Mouse (Mus musculus): ENCODE measurements around the gene Fgfr2.

DNA sequence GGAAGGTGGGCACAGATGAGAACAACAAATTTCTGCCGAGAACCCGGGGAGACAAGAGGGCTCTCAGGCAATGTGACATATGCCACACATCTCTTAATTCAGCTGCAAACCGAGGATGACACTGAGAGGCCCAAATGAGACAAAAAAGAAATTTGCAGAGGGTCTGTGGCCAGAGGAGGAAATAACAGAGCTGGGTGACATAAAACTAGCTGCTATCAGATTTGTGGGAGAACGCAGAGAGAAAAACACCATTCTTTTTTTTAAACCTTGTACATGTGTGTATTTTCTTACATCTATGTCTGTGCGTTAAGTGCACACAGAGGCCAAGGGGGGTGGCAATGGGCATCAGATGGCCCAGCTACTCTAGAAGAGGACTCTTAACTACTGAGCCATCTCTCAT lies 328.0 kb downstream of the Fgfr2 start:
- TF ChIP-seq CTCF (IDR thresholded peaks at IDR 0.05; ENCODE audit: control insufficient read depth, insufficient read depth, insufficient read length) (no peak), USF1 (IDR thresholded peaks at IDR 0.05; ENCODE audit: low read depth) (no peak), FOSL1 (IDR thresholded peaks at IDR 0.05; ENCODE audit: insufficient read depth, low read length, poor library complexity, severe bottlenecking) (no peak), CEBPB (IDR thresholded peaks at IDR 0.05; ENCODE audit: low read depth) (no peak), MYOD1 (IDR thresholded peaks at IDR 0.05; ENCODE audit: control insufficient read depth, insufficient read length, low read depth) (no peak)
